Mouse (Mus musculus): ENCODE data around the gene Arl4d.
"Not testable (repeated sequence)": the region's sequence is repeated elsewhere in the genome, so short reads cannot be mapped to it uniquely, and the experiment has no call there.

DNA sequence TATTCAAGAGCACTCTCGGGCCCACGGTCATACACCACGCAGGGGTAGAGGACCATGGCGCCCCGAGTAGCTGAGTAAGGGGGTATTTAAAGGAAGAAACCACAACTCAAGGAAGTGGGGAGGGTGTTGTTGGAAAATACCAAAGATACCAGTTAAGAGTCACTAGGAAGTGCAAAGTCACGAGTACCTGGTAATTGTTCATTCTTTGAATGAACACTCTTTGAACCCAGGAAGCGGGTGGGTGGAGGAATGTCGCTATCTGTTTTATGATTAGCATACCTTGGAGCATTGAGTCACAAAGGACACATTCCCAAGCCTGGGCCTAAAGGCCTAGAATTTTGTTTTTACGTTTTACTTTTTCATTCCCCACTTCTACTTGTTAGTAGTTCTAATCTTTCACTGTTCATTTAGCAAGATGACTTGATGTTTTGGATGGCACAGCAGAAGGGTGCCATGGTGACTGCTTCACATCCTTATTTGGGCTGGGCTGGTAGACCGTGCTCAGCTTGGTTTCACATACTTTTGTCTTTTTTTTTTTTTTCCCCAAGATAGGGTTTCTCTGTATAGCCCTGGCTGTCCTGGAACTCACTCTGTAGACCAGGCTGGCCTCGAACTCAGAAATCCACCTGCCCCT lies 45.2 kb upstream of the Arl4d start:
- TF ChIP-seq CTCF (IDR thresholded peaks at IDR 0.05; ENCODE audit: borderline replicate concordance, control insufficient read depth, extremely low read depth, insufficient read depth, low read length, poor library complexity); POLR2A (IDR thresholded peaks at IDR 0.05; ENCODE audit: control insufficient read depth, extremely low read depth, insufficient read depth, low read length, poor library complexity): not testable (repeated sequence)

All from thymus, adult 2 months (tissue).